Mouse (Mus musculus) forebrain, embryonic 11.5 days (tissue): ENCODE data around the gene Ndufb4. TPM values are rescaled to one million over a fixed set of nuclear protein-coding genes. Genes with fewer than 3 reads are reported as not detected.

ENCODE experiments used
- ATAC-seq: fragments of 200-750 bp; cut with Nextera tagmentation; replicated peaks from 2 replicates; pipeline ENCODE4 v1.8.0; 2017; ENCODE audit warnings: moderate TSS enrichment; ENCODE audit not compliant: low FRiP score
- DNase-seq: peaks from one replicate; pipeline ENCODE4 v3.0.0-alpha.2; 2017; ENCODE audit warnings: low spot score
- H3K27ac ChIP-seq: fragments of 300-500 bp; sonication (generic); 2 replicates; pipeline ENCODE4 v1.5.1; 2014; ENCODE audit warnings: low read depth, low read length
- H3K27me3 ChIP-seq: fragments of 300-500 bp; sonication (generic); 2 replicates; pipeline ENCODE4 v1.6.1; 2014; ENCODE audit warnings: mild to moderate bottlenecking, low read length, mixed read lengths; ENCODE audit not compliant: control insufficient read depth, insufficient read depth
- H3K36me3 ChIP-seq: fragments of 300-500 bp; sonication (generic); 2 replicates; pipeline ENCODE4 v1.6.1; 2014; ENCODE audit warnings: mild to moderate bottlenecking, low read length, moderate library complexity, mixed read lengths; ENCODE audit not compliant: control insufficient read depth, insufficient read depth
- H3K4me1 ChIP-seq: fragments of 300-500 bp; sonication (generic); replicated peaks from 2 replicates; pipeline ENCODE4 v1.6.1; 2014; ENCODE audit warnings: low read length, mixed read lengths; ENCODE audit not compliant: control insufficient read depth, insufficient read depth
- H3K4me2 ChIP-seq: fragments of 300-500 bp; sonication (generic); 2 replicates; pipeline ENCODE4 v1.6.1; 2014; ENCODE audit warnings: low read depth, mild to moderate bottlenecking, low read length, moderate library complexity, mixed read lengths; ENCODE audit not compliant: severe bottlenecking
- H3K4me3 ChIP-seq: fragments of 300-500 bp; sonication (generic); 2 replicates; pipeline ENCODE4 v1.5.1; 2014; ENCODE audit warnings: low read depth, low read length
- H3K9ac ChIP-seq: fragments of 300-500 bp; sonication (generic); 2 replicates; pipeline ENCODE4 v1.6.1; 2014; ENCODE audit warnings: low read length
- H3K9me3 ChIP-seq: fragments of 300-500 bp; sonication (generic); 2 replicates; pipeline ENCODE4 v1.6.1; 2016; ENCODE audit warnings: low read length, mixed read lengths; ENCODE audit not compliant: control insufficient read depth
- WGBS: fragments of 180-500 bp; shearing (Covaris S2); extraction: QIAGEN DNeasy Blood & Tissue Kit; methylation state at CpG from one replicate; pipeline ENCODE4 v1.1.7; 2014; 5-methylcytosine and 5-hydroxymethylcytosine counted together
- polyA plus RNA-seq: library from polyadenylated mRNA; unstranded; fragments of >200 nt; fragmentation: Nextera tagmentation; extraction: Ambion mirVana; gene quantifications from 2 replicates; pipeline ENCODE4 v1.2.1, GENCODE M21; 2014

Gene Ndufb4
- polyA plus RNA-seq, 1 experiment from 2014 or later = 63.0 TPM

DNA sequence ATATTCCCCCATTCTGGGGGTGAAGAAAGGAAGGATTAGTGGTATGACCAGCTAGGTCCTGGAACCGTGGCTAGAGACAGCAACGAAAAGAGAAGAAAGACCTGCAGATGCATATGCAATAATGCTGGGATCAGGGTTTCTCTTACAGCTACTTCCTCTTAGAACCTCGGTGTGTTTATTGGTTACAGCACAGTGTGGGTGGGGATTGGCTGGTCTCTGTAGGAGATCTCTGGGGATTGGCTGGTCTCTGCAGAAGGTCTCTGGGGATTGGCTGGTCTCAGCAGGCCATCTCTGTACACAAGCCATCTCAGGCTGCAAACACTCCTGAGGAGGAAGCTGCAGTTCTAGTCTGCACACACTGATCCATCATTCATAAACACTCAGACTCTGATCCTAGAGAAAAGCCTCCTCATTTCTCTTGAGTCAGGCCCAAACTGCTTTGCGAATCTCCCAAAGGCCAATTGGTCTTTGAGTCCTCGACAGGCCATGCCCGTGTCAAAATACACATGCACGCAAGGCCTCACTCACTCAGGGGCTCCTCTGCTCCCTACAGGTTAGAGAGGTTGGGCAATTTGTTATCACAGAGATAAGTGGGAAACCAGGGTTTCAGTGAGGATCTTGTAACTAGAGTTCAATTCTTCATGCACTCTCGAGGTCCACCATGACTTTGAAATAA, 35.1 kb upstream of the Ndufb4 start:
- H3K4me1 ChIP-seq = peaks cover 7% of the 10 kb centered on the region; the same call in 1 of the 2 replicates
- peak; percentile 46 for DNase-seq
- no peak overlapping the region for H3K27ac ChIP-seq
- H3K27me3 ChIP-seq = no peaks in the 10 kb centered on the region
- ATAC-seq = no peak
- no peak overlapping the region for H3K4me3 ChIP-seq
- H3K9me3 ChIP-seq = no peaks in the 10 kb centered on the region
- no peak overlapping the region for H3K9ac ChIP-seq
- 81% methylated on average over 8 of the region's 8 CpGs for WGBS
- no peak overlapping the region for H3K4me2 ChIP-seq
- H3K36me3 ChIP-seq = no peaks in the 10 kb centered on the region

DNA sequence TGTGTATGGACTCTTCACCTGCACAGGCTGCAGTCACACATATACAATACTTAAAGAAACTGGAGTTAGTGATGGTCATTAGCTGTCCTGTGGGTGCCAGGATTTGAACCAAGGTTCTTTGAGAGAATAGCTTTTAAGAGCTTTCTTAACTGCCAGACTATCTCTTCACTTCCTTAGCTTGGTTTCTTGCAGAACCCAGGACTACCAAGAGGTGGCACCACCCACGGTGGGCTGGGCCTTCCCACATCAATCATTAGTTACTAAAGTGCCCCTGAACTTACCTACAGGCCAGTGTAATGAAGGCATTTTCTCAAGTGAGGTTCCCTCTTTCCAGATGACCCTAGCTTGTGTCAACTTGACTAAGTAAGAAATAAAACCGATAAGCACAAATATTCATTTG, 33.9 kb upstream of the Ndufb4 start:
- ATAC-seq = no peak
- Histone ChIP-seq H3K27me3 (no peaks in the 10 kb centered on the region), H3K36me3 (no peaks in the 10 kb centered on the region), H3K9ac (no peak overlapping the region), H3K4me1 (peaks cover 14% of the 10 kb centered on the region), H3K9me3 (no peaks in the 10 kb centered on the region), H3K4me2 (no peak overlapping the region), H3K4me3 (no peak overlapping the region), H3K27ac (no peak overlapping the region)
- WGBS = 74% methylated on average over 2 of the region's 2 CpGs
- DNase-seq = peak; percentile 51

DNA sequence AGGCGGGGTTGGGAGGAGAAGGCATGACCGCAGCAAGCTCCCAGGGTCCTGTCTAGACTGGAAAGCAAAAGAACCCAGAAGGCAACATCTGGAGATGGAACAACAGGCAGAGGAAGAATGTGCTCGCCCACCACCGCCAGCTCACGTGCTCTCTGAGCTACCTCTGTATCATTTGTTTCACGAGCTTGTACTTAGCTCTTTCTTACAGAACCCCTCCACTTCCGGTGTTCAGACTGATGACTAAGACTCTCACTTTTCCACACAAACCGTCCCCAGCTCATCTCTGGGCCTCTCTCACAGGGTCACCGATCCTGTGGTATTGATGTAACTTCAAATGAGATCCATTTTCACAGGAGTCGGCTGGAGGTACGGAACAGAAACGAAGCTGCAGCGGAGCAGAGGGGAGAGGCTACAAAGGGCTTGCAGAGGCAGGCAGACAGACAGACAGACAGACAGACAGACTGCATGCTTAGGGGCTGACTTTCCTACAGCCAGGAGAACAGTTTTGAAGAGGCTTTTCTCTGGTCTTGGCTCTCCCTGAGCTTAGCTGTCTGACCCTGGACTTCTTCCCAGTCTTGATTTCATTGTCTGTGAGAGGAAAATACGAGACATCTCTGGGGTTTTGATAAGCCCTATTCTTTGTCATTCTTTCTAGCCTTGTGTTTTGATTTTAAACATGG, 33.2 kb upstream of the Ndufb4 start:
- Histone ChIP-seq H3K36me3 (no peaks in the 10 kb centered on the region), H3K4me2 (no peak overlapping the region), H3K4me3 (no peak overlapping the region), H3K4me1 (peaks cover 18% of the 10 kb centered on the region), H3K9ac (no peak overlapping the region), H3K27me3 (no peaks in the 10 kb centered on the region), H3K9me3 (no peaks in the 10 kb centered on the region), H3K27ac (no peak overlapping the region)
- ATAC-seq = no peak
- peak; percentile 50 for DNase-seq
- 80% methylated on average over 14 of the region's 14 CpGs for WGBS

DNA sequence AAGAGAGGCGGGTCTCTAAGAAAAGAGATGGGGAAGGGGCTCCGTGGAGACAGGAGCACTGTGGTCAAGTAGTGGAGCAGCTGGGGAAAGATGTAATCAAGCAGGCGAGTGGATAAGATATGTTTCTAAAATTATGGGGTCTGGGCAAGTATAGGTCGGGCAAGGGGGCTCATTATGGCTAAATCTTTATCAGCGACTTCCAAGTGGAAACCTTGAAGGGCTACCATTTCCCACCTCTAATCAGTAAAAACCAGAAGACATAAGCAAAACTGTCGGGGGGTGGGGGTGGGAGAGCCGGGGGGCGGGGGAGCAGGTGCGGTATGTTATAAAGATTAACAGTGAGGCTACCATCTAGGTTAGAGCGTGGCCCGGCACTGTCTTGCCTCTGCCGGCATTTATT, 32.6 kb upstream of the Ndufb4 start:
- no peak overlapping the region for H3K9ac ChIP-seq
- H3K4me1 ChIP-seq = peaks cover 18% of the 10 kb centered on the region
- H3K36me3 ChIP-seq = no peaks in the 10 kb centered on the region
- ATAC-seq = no peak
- H3K27ac ChIP-seq = no peak overlapping the region
- no peak overlapping the region for H3K4me2 ChIP-seq
- no peaks in the 10 kb centered on the region for H3K9me3 ChIP-seq
- WGBS = 84% methylated on average over 12 of the region's 12 CpGs
- H3K27me3 ChIP-seq = no peaks in the 10 kb centered on the region
- H3K4me3 ChIP-seq = no peak overlapping the region
- peak; percentile 33 for DNase-seq

DNA sequence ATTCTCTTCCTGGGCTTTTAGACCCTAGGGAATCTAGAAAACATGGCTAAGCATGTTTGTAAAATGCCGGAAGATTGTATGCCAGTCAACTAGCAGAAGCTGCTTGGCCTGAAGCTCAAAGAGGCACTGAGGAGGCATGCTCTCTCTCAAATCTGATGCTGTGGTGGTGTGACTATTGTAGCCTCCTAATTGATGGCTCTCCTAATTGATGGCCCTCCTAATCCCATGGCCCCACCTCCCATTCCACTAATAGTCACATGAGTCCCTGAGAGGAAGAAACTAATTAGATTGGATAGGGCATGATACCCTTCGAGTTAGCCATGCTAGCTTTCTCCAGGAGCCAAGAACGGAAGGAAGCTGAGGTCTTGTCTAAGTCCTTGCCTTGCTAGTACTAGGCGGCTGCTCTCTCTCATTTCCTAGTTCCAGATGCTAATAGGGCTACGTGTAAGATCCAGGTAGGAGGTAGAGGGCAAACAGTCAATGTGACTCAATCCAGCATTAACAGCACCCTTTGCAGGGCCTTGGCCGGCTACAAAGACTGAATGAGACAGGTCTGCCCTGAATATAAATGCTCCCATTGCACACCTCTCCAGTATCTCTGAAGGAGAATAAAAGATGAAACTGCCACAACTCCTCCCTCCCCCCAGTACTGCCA, 31.8 kb upstream of the Ndufb4 start:
- H3K4me2 ChIP-seq = no peak overlapping the region
- no peaks in the 10 kb centered on the region for H3K9me3 ChIP-seq
- H3K9ac ChIP-seq = no peak overlapping the region; the same call in 1 of the 2 replicates
- no peak overlapping the region for H3K27ac ChIP-seq
- H3K4me1 ChIP-seq = peaks cover 18% of the 10 kb centered on the region
- 42% methylated on average over 6 of the region's 6 CpGs for WGBS
- DNase-seq = peak; percentile 55
- H3K27me3 ChIP-seq = no peaks in the 10 kb centered on the region
- ATAC-seq = no peak
- H3K36me3 ChIP-seq = no peaks in the 10 kb centered on the region
- H3K4me3 ChIP-seq = no peak overlapping the region

DNA sequence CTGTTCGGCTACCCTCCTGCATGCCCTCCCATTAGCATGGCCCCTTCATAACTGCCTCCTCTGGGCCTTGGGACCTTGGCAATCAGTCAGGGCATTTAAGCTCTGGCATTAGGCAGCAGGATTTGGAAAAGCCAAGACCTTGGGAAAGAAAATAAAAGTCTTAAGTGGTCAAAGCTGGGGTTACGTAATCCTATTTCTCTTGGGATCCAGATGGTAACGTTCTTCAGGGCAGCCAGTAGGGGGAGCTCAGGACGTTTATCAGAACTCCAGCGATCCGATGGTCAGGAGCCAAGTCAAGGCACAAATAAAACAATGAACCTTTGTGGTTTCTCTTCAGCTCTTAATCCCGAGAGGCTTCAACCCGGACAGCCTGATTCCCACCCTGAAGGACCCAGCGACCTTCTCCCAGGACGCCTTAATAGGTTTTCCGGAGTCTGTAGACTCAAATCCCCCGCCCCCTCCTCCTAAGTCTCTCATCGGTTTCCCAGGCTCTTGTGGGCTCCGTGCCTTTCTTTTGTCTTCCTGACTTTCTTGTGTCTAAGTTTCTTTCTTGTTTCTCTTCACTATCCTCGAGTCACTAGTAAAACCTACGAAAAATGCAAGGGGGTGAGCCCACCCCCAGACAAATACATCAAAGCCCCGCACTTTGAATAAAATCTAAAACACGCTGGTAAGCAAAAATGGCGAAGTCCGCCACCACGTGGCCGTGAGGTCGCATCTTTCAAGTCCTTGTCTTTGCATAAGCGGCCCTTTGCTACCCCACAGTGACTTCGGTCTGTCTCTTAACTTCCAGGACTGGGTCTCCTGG, 30.6 kb upstream of the Ndufb4 start:
- WGBS = 2% methylated on average over 25 of the region's 25 CpGs
- DNase-seq (peak; percentile 93), ATAC-seq (peak; percentile 66)
- peak overlapping the region; percentile 75 for H3K27ac ChIP-seq
- H3K4me2 ChIP-seq = peak overlapping the region; percentile 55
- peaks cover 18% of the 10 kb centered on the region for H3K4me1 ChIP-seq
- no peaks in the 10 kb centered on the region for H3K27me3 ChIP-seq
- peak overlapping the region; percentile 51 for H3K9ac ChIP-seq
- H3K36me3 ChIP-seq = no peaks in the 10 kb centered on the region
- H3K9me3 ChIP-seq = no peaks in the 10 kb centered on the region
- peak overlapping the region; percentile 27 for H3K4me3 ChIP-seq

DNA sequence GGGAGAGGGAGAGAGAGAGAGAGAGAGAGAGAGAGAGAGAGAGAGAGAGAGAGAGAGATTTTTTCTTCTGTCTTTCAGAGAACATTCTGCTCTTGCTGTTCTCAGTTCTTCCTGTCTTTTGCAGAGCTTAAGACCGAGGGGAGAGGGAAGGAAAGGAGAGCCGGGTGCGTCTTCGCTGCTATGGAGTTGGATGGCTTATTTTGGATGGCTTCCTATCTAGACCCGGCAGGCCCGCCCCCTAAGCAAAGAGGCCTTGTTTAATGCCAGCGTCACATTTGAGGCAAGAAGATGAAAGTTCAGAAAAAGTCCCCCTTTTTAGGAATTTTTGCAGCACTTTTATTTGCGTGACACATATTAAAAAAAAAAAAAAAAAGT, 30.0 kb upstream of the Ndufb4 start:
- H3K9ac ChIP-seq = peak overlapping the region; percentile 51
- 15% methylated on average over 8 of the region's 8 CpGs for WGBS
- ATAC-seq (no peak), DNase-seq (peak; percentile 54)
- peak overlapping the region; percentile 75; the same call in 1 of the 2 replicates for H3K27ac ChIP-seq
- no peaks in the 10 kb centered on the region for H3K36me3 ChIP-seq
- no peaks in the 10 kb centered on the region for H3K9me3 ChIP-seq
- H3K27me3 ChIP-seq = no peaks in the 10 kb centered on the region
- H3K4me3 ChIP-seq = no peak overlapping the region; the same call in 1 of the 2 replicates
- peaks cover 18% of the 10 kb centered on the region for H3K4me1 ChIP-seq
- H3K4me2 ChIP-seq = peak overlapping the region; percentile 55
